ENCODE assay signal across 8 mouse cellular contexts in the genomic region with DNA sequence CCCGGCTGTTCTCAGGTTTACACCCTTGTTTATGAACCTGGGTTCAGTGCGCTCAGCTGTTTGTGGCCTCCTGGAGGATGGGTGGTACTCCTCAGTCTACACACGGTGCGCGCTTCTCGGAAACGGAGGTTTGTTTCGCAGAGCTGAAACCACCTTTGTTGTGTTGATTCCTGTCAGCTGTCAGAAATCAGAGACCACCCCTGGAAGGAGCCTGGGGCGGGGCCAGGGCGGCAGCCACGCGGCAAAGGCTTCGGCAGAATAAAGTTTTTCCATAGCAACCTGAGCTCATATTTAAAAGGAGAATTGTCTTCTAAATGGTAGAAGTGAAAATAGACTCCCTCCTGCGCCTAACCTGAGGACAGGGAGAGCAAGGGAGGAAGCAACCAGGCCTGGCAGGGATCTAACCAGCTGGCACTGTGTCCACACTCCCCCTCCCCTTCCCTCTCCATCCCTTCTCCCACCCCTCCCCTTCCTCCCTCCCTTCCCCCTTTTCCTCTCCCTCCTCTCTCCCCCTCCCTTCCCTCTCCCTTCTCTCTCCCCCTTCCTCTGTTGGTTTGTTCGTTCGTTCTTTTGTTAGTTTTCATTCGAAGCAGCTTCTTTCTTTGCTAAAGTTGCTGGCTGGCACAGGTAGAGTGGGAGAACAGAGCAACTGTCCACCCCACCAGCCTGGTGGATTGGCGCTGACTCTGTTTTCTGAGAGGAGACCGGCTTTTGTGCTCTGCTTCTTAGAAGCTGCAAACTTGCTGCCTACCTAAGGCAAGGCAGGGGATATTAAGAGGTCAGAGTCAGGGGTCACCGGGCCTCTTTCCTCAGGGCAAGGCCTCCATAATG. TPM values are rescaled to one million over a fixed set of nuclear protein-coding genes. Genes with fewer than 3 reads are reported as not detected.
A peak's percentile ranks its signal among the peaks of the same experiment; 100 is the strongest.
DNase-seq lines count a peak whose midpoint lies in the region; ATAC-seq and TF ChIP-seq lines count a peak whose summit lies in the region.

No protein-coding gene starts in this region.

- DNase-seq in left cerebral cortex, adult 2 months (ENCODE audit: extremely low spot score in 1 of 2, low spot score in 2 of 2) = no peak
- no peak for DNase-seq in left cerebral cortex, adult 8-10 months (ENCODE audit: low spot score in 2 of 2)
- DNase-seq in limb, embryonic 11.5 days (ENCODE audit: low spot score) = peak; percentile 72
- DNase-seq in thymus, adult 18-20 months = peak; percentile 82 to 93
- no peak for DNase-seq in adrenal gland, adult 8-10 months
- no peak for DNase-seq in cerebellum, adult 9-11 months

- no peak overlapping the region for H3K27ac ChIP-seq in left cerebral cortex, adult 2 months
- H3K27ac ChIP-seq in forebrain, embryonic 13.5 days = peak overlapping the region; percentile 55
- H3K27ac ChIP-seq in limb, embryonic 11.5 days (replicated peaks; ENCODE audit: low read depth, low read length) = no peak overlapping the region
- peak overlapping the region; percentile 55; the same call in 1 of the 2 replicates for H3K27ac ChIP-seq in midbrain, embryonic 15.5 days

- no peak for TF ChIP-seq CTCF in left cerebral cortex, adult 2 months (IDR thresholded peaks at IDR 0.05)

- peak overlapping the region; percentile 29 for H3K4me3 ChIP-seq in left cerebral cortex, adult 2 months
- peak overlapping the region; percentile 25 for H3K4me3 ChIP-seq in forebrain, embryonic 13.5 days
- H3K4me3 ChIP-seq in limb, embryonic 11.5 days (ENCODE audit: low read depth, low read length) = peak overlapping the region; percentile 19; the same call in 1 of the 2 replicates
- H3K4me3 ChIP-seq in midbrain, embryonic 15.5 days = peak overlapping the region; percentile 26

- H3K36me3 ChIP-seq in forebrain, embryonic 13.5 days (ENCODE audit: poor library complexity, severe bottlenecking) = no peaks in the 10 kb centered on the region
- no peaks in the 10 kb centered on the region for H3K36me3 ChIP-seq in limb, embryonic 11.5 days (ENCODE audit: control insufficient read depth, insufficient read depth, low read length)
- H3K36me3 ChIP-seq in midbrain, embryonic 15.5 days (replicated peaks) = no peaks in the 10 kb centered on the region

- H3K27me3 ChIP-seq in forebrain, embryonic 13.5 days = no peaks in the 10 kb centered on the region
- H3K27me3 ChIP-seq in limb, embryonic 11.5 days (ENCODE audit: control insufficient read depth, insufficient read depth, low read length) = no peaks in the 10 kb centered on the region
- H3K27me3 ChIP-seq in midbrain, embryonic 15.5 days (replicated peaks) = no peaks in the 10 kb centered on the region

- peak overlapping the region; percentile 43 for H3K9ac ChIP-seq in forebrain, embryonic 13.5 days
- peak overlapping the region; percentile 40; the same call in 1 of the 2 replicates for H3K9ac ChIP-seq in limb, embryonic 11.5 days (ENCODE audit: low read length)
- peak overlapping the region; percentile 22; the same call in 1 of the 2 replicates for H3K9ac ChIP-seq in midbrain, embryonic 15.5 days

- H3K4me1 ChIP-seq in forebrain, embryonic 13.5 days = peaks cover 26% of the 10 kb centered on the region
- peaks cover 10% of the 10 kb centered on the region for H3K4me1 ChIP-seq in limb, embryonic 11.5 days (ENCODE audit: control insufficient read depth, insufficient read depth, low read length)
- peaks cover 28% of the 10 kb centered on the region for H3K4me1 ChIP-seq in midbrain, embryonic 15.5 days

- peak overlapping the region; percentile 61 for H3K4me2 ChIP-seq in forebrain, embryonic 13.5 days
- peak overlapping the region; percentile 61 for H3K4me2 ChIP-seq in limb, embryonic 11.5 days (ENCODE audit: low read depth, severe bottlenecking)
- H3K4me2 ChIP-seq in midbrain, embryonic 15.5 days = peak overlapping the region; percentile 51

- no peaks in the 10 kb centered on the region for H3K9me3 ChIP-seq in forebrain, embryonic 13.5 days (replicated peaks)
- H3K9me3 ChIP-seq in limb, embryonic 11.5 days (ENCODE audit: control insufficient read depth, low read length) = no peaks in the 10 kb centered on the region
- H3K9me3 ChIP-seq in midbrain, embryonic 15.5 days = no peaks in the 10 kb centered on the region

- WGBS in forebrain, embryonic 13.5 days = 1% methylated on average over 20 of the region's 20 CpGs
- under 1% methylated on average over 20 of the region's 20 CpGs for WGBS in limb, embryonic 11.5 days
- WGBS in midbrain, embryonic 15.5 days = 2% methylated on average over 20 of the region's 20 CpGs

- intact Hi-C loops in left cerebral cortex, adult 2 months (cut with DNase I) = loop anchor here (5.0 kb wide), 2 partner anchors 82 to 83 kb away; no protein-coding TSS in a partner anchor

- peak; percentile 78 for ATAC-seq in forebrain, embryonic 13.5 days
- ATAC-seq in limb, embryonic 11.5 days (ENCODE audit: insufficient number of reproducible peaks, low FRiP score, low TSS enrichment, low read depth) = peak; percentile 56; the same call in 1 of the 2 replicates
- ATAC-seq in midbrain, embryonic 15.5 days (replicated peaks) = peak; percentile 79

RNA-seq across cellular contexts. Expression of a gene that starts 23.0 kb away (rescaled TPM):
- 10 to 100 TPM; 62.5 to 68.3 TPM for total RNA-seq in left cerebral cortex, adult 2 months (2021)
- total RNA-seq in left cerebral cortex, adult 8-10 months (2022) = 10 to 100 TPM; 52.0 to 64.0 (median 60.2) TPM
- polyA plus RNA-seq in forebrain, embryonic 13.5 days (2015; fragmentation: Nextera tagmentation; extraction: Ambion mirVana) = 15.8 and 20.0 TPM in 2 replicates
- 0.72 and 0.98 TPM in 2 replicates for polyA plus RNA-seq in limb, embryonic 11.5 days (2014; fragmentation: Nextera tagmentation; extraction: Ambion mirVana)
- 32.3 and 34.0 TPM in 2 replicates for polyA plus RNA-seq in midbrain, embryonic 15.5 days (2015; fragmentation: Nextera tagmentation; extraction: Ambion mirVana)
- total RNA-seq in adrenal gland, adult 8-10 months (2022) = 1 to 10 TPM; 4.1 to 7.3 (median 5.4) TPM

Comparison
In these comparisons a context has a peak if more than half of its experiments do, and no peak if none do; other contexts are left out.
1. DNase-seq: peak in limb, embryonic 11.5 days (single experiment) and thymus, adult 18-20 months (2 of 2); none in left cerebral cortex, adult 2 months (0 of 2), left cerebral cortex, adult 8-10 months (0 of 2), adrenal gland, adult 8-10 months (single experiment) and cerebellum, adult 9-11 months (single experiment).
2. H3K27ac ChIP-seq: peak in forebrain, embryonic 13.5 days (single experiment) and midbrain, embryonic 15.5 days (single experiment); none in left cerebral cortex, adult 2 months (single experiment) and limb, embryonic 11.5 days (single experiment).
3. RNA of a gene that starts 23.0 kb away (total RNA-seq): 62.5 to 68.3 TPM in left cerebral cortex, adult 2 months and 52.0 to 64.0 TPM in left cerebral cortex, adult 8-10 months; 4.1 to 7.3 TPM in adrenal gland, adult 8-10 months; every median in the first group is over 4 times any median in the second.
4. Peak in every context shown above with its lines, with median percentiles within 50 percentile points of each other: H3K4me3 ChIP-seq, ATAC-seq, H3K4me2 ChIP-seq and H3K9ac ChIP-seq.